Mouse (Mus musculus) liver, embryonic 16.5 days (tissue): Measurements from ENCODE around the gene Tgfbrap1. TPM values are rescaled to one million over a fixed set of nuclear protein-coding genes. Genes with fewer than 3 reads are reported as not detected.

Experiments used
- ATAC-seq: fragments of 200-750 bp; cut with Nextera tagmentation; 2 replicates; pipeline ENCODE4 v1.8.0; 2017; ENCODE audit warnings: low read depth, mild to moderate bottlenecking, moderate number of reproducible peaks, moderate library complexity
- H3K27ac ChIP-seq: fragments of 300-500 bp; sonication (generic); 2 replicates; pipeline ENCODE4 v1.5.1; 2014; ENCODE audit warnings: mild to moderate bottlenecking, low read length
- H3K27me3 ChIP-seq: fragments of 300-500 bp; sonication (generic); 2 replicates; pipeline ENCODE4 v1.6.1; 2014; ENCODE audit warnings: low read depth, low read length, mixed read lengths; ENCODE audit not compliant: control insufficient read depth, insufficient read depth
- H3K36me3 ChIP-seq: fragments of 300-500 bp; sonication (generic); 2 replicates; pipeline ENCODE4 v1.6.1; 2014; ENCODE audit warnings: mild to moderate bottlenecking; ENCODE audit not compliant: control insufficient read depth, insufficient read depth
- H3K4me1 ChIP-seq: fragments of 300-500 bp; sonication (generic); 2 replicates; pipeline ENCODE4 v1.6.1; 2014; ENCODE audit warnings: low read depth, low read length, mixed read lengths; ENCODE audit not compliant: control insufficient read depth
- H3K4me2 ChIP-seq: fragments of 300-500 bp; sonication (generic); 2 replicates; pipeline ENCODE4 v1.6.1; 2014; ENCODE audit warnings: low read depth, low read length, mixed read lengths
- H3K4me3 ChIP-seq: fragments of 300-500 bp; sonication (generic); 2 replicates; pipeline ENCODE4 v1.5.1; 2014; ENCODE audit warnings: low read depth, mild to moderate bottlenecking, low read length
- H3K9ac ChIP-seq: fragments of 300-500 bp; sonication (generic); 2 replicates; pipeline ENCODE4 v1.6.1; 2014; ENCODE audit warnings: low read depth, low read length
- H3K9me3 ChIP-seq: fragments of 300-500 bp; sonication (generic); replicated peaks from 2 replicates; pipeline ENCODE4 v1.6.1; 2016; ENCODE audit warnings: low read length; ENCODE audit not compliant: control insufficient read depth
- WGBS: fragments of 180-500 bp; shearing (Covaris S2); extraction: QIAGEN DNeasy Blood & Tissue Kit; methylation state at CpG from one replicate; pipeline ENCODE4 v1.1.7; 2014; ENCODE audit not compliant: insufficient replicate concordance; 5-methylcytosine and 5-hydroxymethylcytosine counted together
- polyA plus RNA-seq: library from polyadenylated mRNA; unstranded; fragments of >200 nt; fragmentation: Nextera tagmentation; extraction: Ambion mirVana; gene quantifications from 2 replicates; pipeline ENCODE4 v1.2.1, GENCODE M21; 2015

Tgfbrap1 gene
- polyA plus RNA-seq, 1 experiment from 2014 or later, result 3.2 TPM

DNA sequence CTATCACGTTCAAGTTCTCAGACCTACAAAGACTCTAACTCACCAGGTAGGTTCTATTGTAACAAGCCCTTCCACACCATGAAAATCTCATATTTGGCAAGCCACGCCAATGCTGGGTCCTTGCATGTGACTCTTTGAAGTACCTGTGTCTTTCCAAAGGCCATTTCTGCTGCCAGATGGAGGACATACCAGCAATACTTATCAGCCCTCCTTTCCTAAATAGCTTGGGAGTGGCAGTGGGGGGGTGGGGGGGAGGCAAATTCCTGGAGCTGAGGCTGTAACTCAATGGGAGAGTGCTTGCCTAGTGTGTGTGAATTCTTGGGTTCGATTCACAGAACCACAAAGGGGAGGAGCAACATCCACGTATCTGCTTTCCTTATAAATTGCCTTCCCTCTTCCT is 26.3 kb upstream of the Tgfbrap1 start:
- Histone ChIP-seq H3K36me3 (no peaks in the 10 kb centered on the region), H3K4me2 (no peak overlapping the region), H3K4me1 (no peaks in the 10 kb centered on the region), H3K9ac (no peak overlapping the region), H3K4me3 (no peak overlapping the region), H3K27me3 (no peaks in the 10 kb centered on the region), H3K27ac (no peak overlapping the region), H3K9me3 (no peaks in the 10 kb centered on the region)
- WGBS, result 64% methylated on average over 4 of the region's 4 CpGs
- ATAC-seq, result no peak

DNA sequence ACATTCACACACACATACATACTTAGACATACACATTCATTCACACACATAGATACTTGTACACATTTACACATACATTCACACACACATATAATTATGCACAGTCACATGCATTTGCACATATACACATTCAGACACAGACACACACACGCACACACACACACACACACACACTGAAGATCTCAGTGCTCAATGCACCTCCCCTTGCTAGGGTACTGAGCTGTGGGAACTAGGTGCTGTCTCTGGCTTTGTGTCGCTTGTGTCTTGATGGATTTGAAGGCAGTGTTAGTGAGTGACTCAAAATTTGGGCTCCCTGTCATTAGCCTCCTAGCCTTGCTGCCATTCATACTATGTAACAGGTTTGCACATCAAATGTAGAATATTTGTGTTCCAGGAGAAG is 24.2 kb upstream of the Tgfbrap1 start:
- H3K9ac ChIP-seq, result no peak overlapping the region
- ATAC-seq, result no peak
- 74% methylated on average over 2 of the region's 2 CpGs for WGBS
- no peaks in the 10 kb centered on the region for H3K4me1 ChIP-seq
- no peak overlapping the region for H3K27ac ChIP-seq
- H3K4me3 ChIP-seq, result no peak overlapping the region
- no peak overlapping the region for H3K4me2 ChIP-seq
- no peaks in the 10 kb centered on the region for H3K9me3 ChIP-seq
- peaks cover 9% of the 10 kb centered on the region for H3K36me3 ChIP-seq
- no peaks in the 10 kb centered on the region for H3K27me3 ChIP-seq

DNA sequence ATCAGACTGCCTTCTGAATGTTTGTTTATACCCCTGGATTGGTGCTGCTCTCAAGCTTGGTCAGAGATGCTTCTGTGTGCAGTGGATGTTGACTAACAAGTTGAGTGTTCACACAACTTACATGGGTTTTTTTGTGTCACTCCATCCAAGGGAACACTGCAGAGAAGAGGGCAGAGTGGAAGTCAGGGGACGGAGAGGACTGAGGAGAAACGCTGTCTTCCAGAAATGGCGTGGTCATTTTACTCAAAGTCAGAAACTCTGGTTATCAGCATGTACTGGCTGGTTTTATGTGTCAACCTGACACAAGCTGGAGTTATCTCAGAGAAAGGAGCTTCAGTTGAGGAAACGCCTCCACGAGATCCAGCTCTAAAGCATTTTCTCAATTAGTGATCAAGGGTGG is 22.5 kb upstream of the Tgfbrap1 start:
- H3K36me3 ChIP-seq, result peaks cover 19% of the 10 kb centered on the region
- no peak for ATAC-seq
- no peaks in the 10 kb centered on the region for H3K4me1 ChIP-seq
- H3K4me2 ChIP-seq, result no peak overlapping the region
- no peak overlapping the region for H3K9ac ChIP-seq
- H3K9me3 ChIP-seq, result no peaks in the 10 kb centered on the region
- H3K27ac ChIP-seq, result no peak overlapping the region
- no peak overlapping the region for H3K4me3 ChIP-seq
- 59% methylated on average over 5 of the region's 5 CpGs for WGBS
- H3K27me3 ChIP-seq, result no peaks in the 10 kb centered on the region

DNA sequence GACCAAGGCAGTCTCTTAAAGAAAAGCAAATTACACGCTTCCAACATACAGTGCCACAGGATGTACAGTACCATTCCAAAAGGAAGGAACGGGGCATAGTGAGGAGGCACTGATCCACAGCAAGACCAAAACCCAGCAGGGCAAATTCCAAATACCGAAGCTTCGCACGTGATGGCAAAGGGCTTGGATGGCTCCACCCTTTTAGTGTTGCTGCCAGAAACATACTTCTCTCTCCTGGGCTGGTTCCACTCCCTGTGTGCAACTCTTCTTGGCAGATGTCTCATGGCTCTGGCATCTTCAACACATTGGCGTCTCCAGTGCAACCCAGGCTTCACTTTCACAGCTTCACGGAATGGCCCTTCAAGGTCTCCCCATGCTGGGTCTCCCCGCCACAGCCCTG is 19.0 kb upstream of the Tgfbrap1 start:
- Histone ChIP-seq H3K36me3 (peaks cover 22% of the 10 kb centered on the region), H3K9ac (no peak overlapping the region), H3K4me3 (no peak overlapping the region), H3K27ac (no peak overlapping the region), H3K9me3 (no peaks in the 10 kb centered on the region), H3K4me2 (no peak overlapping the region), H3K27me3 (no peaks in the 10 kb centered on the region), H3K4me1 (no peaks in the 10 kb centered on the region)
- no peak for ATAC-seq
- 82% methylated on average over 8 of the region's 8 CpGs for WGBS

DNA sequence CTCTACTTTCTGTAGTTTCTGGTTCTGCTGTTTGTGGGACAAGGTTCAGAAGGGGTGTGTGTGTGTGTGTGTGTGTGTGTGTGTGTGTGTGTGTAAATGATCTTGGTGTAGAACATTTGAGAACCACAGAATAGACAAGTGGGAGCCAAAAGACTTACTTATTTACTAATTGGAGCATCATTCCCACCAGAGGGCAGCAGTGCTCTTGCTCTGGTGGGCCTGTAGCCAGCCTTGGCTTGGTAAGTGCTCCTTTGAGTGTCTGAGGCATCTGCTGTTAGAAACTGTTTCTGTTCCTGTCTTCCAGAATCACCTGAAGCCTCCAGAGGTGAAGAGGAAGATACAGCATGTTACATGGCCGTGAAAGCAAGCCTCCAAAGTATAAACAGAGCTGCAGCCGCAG is 14.4 kb upstream of the Tgfbrap1 start:
- Histone ChIP-seq H3K4me2 (no peak overlapping the region), H3K27ac (no peak overlapping the region), H3K4me3 (no peak overlapping the region), H3K9me3 (no peaks in the 10 kb centered on the region), H3K9ac (no peak overlapping the region), H3K4me1 (no peaks in the 10 kb centered on the region), H3K36me3 (peaks cover 22% of the 10 kb centered on the region), H3K27me3 (no peaks in the 10 kb centered on the region)
- WGBS, result 76% methylated on average over 2 of the region's 2 CpGs
- ATAC-seq, result no peak

DNA sequence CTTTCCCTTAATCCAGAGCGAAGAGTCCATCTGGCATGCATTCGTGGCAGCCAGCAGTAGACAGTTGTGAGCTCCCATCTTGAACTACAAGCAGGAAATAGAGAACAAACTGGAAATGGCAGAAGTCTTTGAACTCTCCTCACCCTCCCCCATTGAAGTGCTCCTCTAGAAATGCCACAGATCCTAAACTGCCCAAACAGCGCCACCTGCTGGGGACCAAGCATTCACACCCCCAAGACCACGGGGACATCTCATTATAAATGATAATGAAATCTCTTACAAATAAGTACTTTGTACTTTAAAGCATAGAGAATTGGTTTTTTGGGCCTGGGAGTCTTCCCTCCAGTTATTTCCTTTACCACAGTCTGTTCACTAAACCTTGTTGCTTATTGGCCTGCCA is 12.1 kb upstream of the Tgfbrap1 start:
- Histone ChIP-seq H3K9me3 (no peaks in the 10 kb centered on the region), H3K9ac (no peak overlapping the region), H3K4me2 (no peak overlapping the region), H3K27ac (no peak overlapping the region), H3K27me3 (no peaks in the 10 kb centered on the region), H3K4me1 (no peaks in the 10 kb centered on the region), H3K4me3 (no peak overlapping the region), H3K36me3 (peaks cover 8% of the 10 kb centered on the region; the same call in 1 of the 2 replicates)
- ATAC-seq, result no peak
- WGBS, result 49% methylated on average over 4 of the region's 4 CpGs

DNA sequence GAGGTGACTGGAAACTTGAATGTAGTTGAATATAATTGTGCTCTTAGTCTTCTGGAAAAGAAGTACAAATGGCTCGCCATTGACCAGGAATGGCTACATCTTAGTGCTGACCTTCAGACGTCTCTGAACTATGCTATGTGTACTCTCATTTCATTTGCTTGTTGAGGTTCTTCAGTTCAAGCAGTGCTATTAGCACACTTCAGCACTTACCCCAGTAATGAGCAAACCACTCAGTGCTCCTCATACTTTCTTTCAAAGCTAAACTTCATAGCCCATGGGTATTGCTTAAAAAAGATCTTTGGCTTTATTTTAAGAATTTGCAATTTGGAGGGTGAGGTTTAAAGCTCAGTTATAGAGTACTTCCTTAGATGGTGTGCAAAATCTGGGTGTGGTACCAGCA is 10.3 kb upstream of the Tgfbrap1 start:
- H3K4me3 ChIP-seq, result no peak overlapping the region
- no peaks in the 10 kb centered on the region for H3K4me1 ChIP-seq
- H3K9me3 ChIP-seq, result no peaks in the 10 kb centered on the region
- H3K27me3 ChIP-seq, result no peaks in the 10 kb centered on the region
- no peak for ATAC-seq
- 0 out of 2 replicates have a peak, but pooled peaks cover 6% of the 10 kb centered on the region for H3K36me3 ChIP-seq
- H3K27ac ChIP-seq, result no peak overlapping the region
- no peak overlapping the region for H3K9ac ChIP-seq
- WGBS, result 48% methylated on average over 2 of the region's 2 CpGs
- H3K4me2 ChIP-seq, result no peak overlapping the region

DNA sequence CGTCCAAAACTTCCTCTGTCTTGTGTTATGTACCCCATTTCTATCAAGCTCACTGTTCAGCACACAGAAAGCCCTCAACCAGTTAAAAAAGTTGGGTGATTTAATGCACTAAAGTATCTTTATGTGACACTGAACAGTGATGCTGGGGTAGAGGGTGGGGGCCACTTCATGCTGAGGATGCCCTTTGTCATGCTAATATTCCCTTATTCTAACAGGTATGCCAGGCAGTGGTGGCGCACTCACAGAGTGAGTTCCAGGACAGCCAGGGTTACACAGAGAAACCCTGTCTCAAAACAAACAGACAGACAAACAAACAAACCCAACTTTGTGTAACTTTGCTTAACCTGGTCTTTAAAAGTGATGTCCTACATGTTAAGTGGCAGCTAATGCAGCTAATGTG is 4.2 kb downstream of the Tgfbrap1 start:
- Histone ChIP-seq H3K9me3 (no peaks in the 10 kb centered on the region), H3K36me3 (no peaks in the 10 kb centered on the region), H3K27ac (no peak overlapping the region), H3K4me3 (no peak overlapping the region), H3K4me1 (peaks cover 16% of the 10 kb centered on the region), H3K9ac (no peak overlapping the region), H3K27me3 (no peaks in the 10 kb centered on the region), H3K4me2 (no peak overlapping the region)
- ATAC-seq, result no peak
- WGBS, result 82% methylated on average over 2 of the region's 2 CpGs

DNA sequence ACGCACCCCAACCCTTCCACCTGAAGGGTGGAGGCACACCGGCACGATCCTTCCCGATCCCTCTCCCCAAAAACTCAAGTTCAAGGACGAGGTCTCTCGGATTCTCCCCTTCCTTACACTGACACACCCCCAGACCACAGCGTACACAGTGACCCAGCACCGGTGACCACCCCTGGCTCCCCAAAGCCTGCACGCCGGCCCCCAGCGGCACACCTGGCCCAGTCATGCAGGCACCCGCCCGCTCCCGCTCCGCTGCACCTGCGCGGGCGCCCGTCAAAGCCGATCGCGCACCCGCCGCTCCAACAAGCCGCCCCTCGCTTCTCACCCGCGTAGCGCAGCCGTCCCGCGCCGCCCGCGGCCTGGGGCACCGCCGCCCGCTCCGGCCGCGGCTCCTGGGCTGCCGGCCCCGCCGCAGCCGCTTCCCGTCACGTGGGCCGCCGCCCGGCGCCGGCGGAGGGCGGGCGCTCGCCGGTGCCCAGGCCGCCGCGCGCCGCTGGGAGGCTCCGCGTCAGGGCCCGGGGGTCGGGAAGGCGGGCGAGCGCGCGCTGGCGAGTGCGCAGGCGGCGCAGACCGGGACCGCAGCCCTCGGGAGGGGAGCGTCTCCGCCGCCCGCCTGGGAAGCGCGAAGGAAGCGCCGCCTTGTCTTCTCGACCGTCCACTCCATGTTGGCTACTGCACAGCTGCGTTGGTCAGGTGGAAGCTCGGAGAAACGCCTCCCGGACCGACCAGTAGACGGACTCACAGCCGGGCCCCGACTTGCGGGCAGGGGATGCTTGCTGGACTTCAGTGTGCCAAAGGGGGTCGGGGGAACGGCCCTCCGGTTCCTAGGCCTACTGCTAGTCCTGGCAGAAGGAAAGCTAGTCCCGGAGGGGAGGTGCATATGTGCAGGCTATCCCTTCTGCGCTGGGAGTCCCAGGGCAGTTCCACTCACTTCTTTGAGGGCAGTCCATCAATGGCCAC is 6.1 kb downstream of the Tgfbrap1 start:
- no peaks in the 10 kb centered on the region for H3K27me3 ChIP-seq
- no peaks in the 10 kb centered on the region for H3K36me3 ChIP-seq
- under 1% methylated on average over 100 of the region's 102 CpGs for WGBS
- peak; percentile 92 for ATAC-seq
- H3K9ac ChIP-seq, result peak overlapping the region; percentile 89
- H3K4me1 ChIP-seq, result peaks cover 16% of the 10 kb centered on the region
- peak overlapping the region; percentile 83 for H3K4me3 ChIP-seq
- H3K9me3 ChIP-seq, result no peaks in the 10 kb centered on the region
- H3K27ac ChIP-seq, result peak overlapping the region; percentile 67
- H3K4me2 ChIP-seq, result peak overlapping the region; percentile 91
